Mouse (Mus musculus) stomach, postnatal 0 days (tissue): Measurements from ENCODE around the gene Mmadhc.

Source experiments
- CTCF ChIP-seq: IDR thresholded peaks from 2 replicates; pipeline ENCODE4 v1.5.1; 2016; ENCODE audit warnings: antibody characterized with exemption, low read depth, mild to moderate bottlenecking, moderate library complexity
- EP300 ChIP-seq: optimal IDR thresholded peaks from 2 replicates; pipeline ENCODE3; 2016; ENCODE audit warnings: antibody characterized with exemption

DNA sequence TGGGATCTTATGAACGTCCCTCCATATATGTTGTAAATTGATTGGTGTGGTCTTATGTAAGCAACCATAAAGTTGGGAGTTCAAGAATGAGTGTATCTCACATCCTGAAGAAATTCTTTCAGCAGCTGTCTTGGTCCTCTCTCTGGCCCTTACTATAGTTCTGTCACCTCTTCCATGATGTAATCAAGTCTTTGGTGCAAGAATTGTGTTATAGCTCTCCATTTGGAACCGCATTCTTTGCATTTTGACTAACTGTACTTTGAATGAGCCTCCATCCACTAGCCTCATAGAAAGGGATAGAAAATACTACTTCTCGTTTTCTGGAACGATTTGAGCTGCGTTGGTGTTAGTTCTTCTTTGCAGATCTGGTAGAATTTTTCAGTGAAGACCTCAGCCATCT is 41.6 kb downstream of the Mmadhc start:
- TF ChIP-seq CTCF = no peak
- no peak for TF ChIP-seq EP300
